Mouse (Mus musculus) olfactory bulb, adult 2 months (tissue): ENCODE results near the gene Col6a4.

ENCODE experiments used
- CTCF ChIP-seq: fragments of 200-500 bp; IDR thresholded peaks from 2 replicates; pipeline ENCODE4 v1.5.1; 2012; ENCODE audit warnings: low read depth, mild to moderate bottlenecking, low read length, moderate library complexity; ENCODE audit not compliant: insufficient read depth
- POLR2A ChIP-seq: fragments of 200-500 bp; IDR thresholded peaks from 2 replicates; pipeline ENCODE4 v1.6.1; 2012; ENCODE audit warnings: mild to moderate bottlenecking, low read depth, low read length, moderate library complexity; ENCODE audit not compliant: insufficient read depth

DNA sequence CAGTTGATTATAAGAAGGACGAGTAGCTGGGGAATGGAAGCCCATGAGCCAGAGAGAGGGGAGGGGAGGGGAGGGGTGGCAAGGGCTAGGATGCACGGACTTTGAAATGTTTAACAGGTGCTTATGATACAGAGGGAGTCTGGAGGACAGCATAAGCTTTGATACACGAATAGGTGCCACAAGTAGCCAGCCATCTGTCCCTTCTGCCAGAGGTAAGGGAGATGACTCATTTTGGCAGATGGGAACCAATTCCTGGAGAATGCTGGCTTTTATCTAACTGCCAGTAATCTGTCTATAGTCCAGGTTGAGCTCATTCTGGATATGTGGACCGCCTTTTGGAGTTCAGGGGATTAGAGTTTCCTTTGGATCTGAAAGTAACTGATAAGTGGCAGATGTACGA is 20.3 kb downstream of the Col6a4 start:
- no peak for TF ChIP-seq POLR2A
- TF ChIP-seq CTCF, result no peak
